Mouse (Mus musculus): Measurements from ENCODE around the gene Disp3. TPM values are rescaled to one million over a fixed set of nuclear protein-coding genes. Genes with fewer than 3 reads are reported as not detected.
A peak's percentile ranks its signal among the peaks of the same experiment; 100 is the strongest.

The Disp3 gene
- polyA plus RNA-seq, 1 experiment from 2014 or later: 15.6 TPM

GRCm38 (mm10) chr4:148314396-148314795 lies 26.6 kb upstream of the Disp3 start:
- H3K4me1 ChIP-seq: peaks cover 61% of the 10 kb centered on the region
- 0 out of 2 replicates have a peak overlapping the region, but pooled peaks have one; percentile 42 for H3K27ac ChIP-seq (replicated peaks)

GRCm38 (mm10) chr4:148313601-148314000 lies 25.8 kb upstream of the Disp3 start:
- Histone ChIP-seq H3K9me3 (replicated peaks) (no peaks in the 10 kb centered on the region), H3K4me1 (peaks cover 53% of the 10 kb centered on the region), H3K4me2 (no peak overlapping the region), H3K4me3 (replicated peaks) (no peak overlapping the region), H3K9ac (replicated peaks) (no peak overlapping the region), H3K27me3 (replicated peaks) (0 out of 2 replicates have a peak, but pooled peaks cover 3% of the 10 kb centered on the region), H3K27ac (replicated peaks) (no peak overlapping the region; the same call in 1 of the 2 replicates), H3K36me3 (no peaks in the 10 kb centered on the region)
- WGBS: 32% methylated on average over 8 of the region's 8 CpGs
- ATAC-seq (ENCODE audit: low FRiP score): no peak

More at GRCm38 (mm10) chr4:148314396-148314795, 26.6 kb upstream of the Disp3 start:
- Histone ChIP-seq H3K36me3 (no peaks in the 10 kb centered on the region), H3K9me3 (replicated peaks) (no peaks in the 10 kb centered on the region), H3K9ac (replicated peaks) (no peak overlapping the region), H3K4me2 (no peak overlapping the region), H3K4me3 (replicated peaks) (no peak overlapping the region), H3K27me3 (replicated peaks) (0 out of 2 replicates have a peak, but pooled peaks cover 3% of the 10 kb centered on the region)
- no peak for ATAC-seq (ENCODE audit: low FRiP score)
- 36% methylated on average over 10 of the region's 10 CpGs for WGBS

- no peak overlapping the region for H3K9ac ChIP-seq (replicated peaks)
- peak; percentile 29; the same call in 1 of the 2 replicates for ATAC-seq (ENCODE audit: low FRiP score)
- H3K4me3 ChIP-seq (replicated peaks): no peak overlapping the region
- whole genome bisulfite sequencing: 32% methylated on average over 16 of the region's 16 CpGs
- H3K4me1 ChIP-seq: peaks cover 45% of the 10 kb centered on the region
- H3K27me3 ChIP-seq (replicated peaks): 0 out of 2 replicates have a peak, but pooled peaks cover 3% of the 10 kb centered on the region
- H3K27ac ChIP-seq (replicated peaks): no peak overlapping the region
- H3K4me2 ChIP-seq: no peak overlapping the region
- no peaks in the 10 kb centered on the region for H3K9me3 ChIP-seq (replicated peaks)
- no peaks in the 10 kb centered on the region for H3K36me3 ChIP-seq
These were observed 24.7 kb upstream of the Disp3 start for GRCm38 (mm10) chr4:148312296-148313116.

- no peak overlapping the region for H3K27ac ChIP-seq (replicated peaks)
- H3K4me3 ChIP-seq (replicated peaks): no peak overlapping the region
- no peak overlapping the region for H3K9ac ChIP-seq (replicated peaks)
- no peak overlapping the region for H3K4me2 ChIP-seq
- H3K27me3 ChIP-seq (replicated peaks): 0 out of 2 replicates have a peak, but pooled peaks cover 3% of the 10 kb centered on the region
- no peaks in the 10 kb centered on the region for H3K36me3 ChIP-seq
- WGBS: 84% methylated on average over 7 of the region's 7 CpGs
- no peak for ATAC-seq (ENCODE audit: low FRiP score)
- H3K9me3 ChIP-seq (replicated peaks): no peaks in the 10 kb centered on the region
- peaks cover 58% of the 10 kb centered on the region for H3K4me1 ChIP-seq
These were observed 23.1 kb upstream of the Disp3 start for GRCm38 (mm10) chr4:148310845-148311244.

- Histone ChIP-seq H3K4me3 (replicated peaks) (no peak overlapping the region), H3K36me3 (no peaks in the 10 kb centered on the region), H3K27ac (replicated peaks) (no peak overlapping the region), H3K4me1 (peaks cover 56% of the 10 kb centered on the region), H3K9me3 (replicated peaks) (no peaks in the 10 kb centered on the region), H3K27me3 (replicated peaks) (0 out of 2 replicates have a peak, but pooled peaks cover 3% of the 10 kb centered on the region), H3K9ac (replicated peaks) (no peak overlapping the region), H3K4me2 (no peak overlapping the region)
- WGBS: 47% methylated on average over 4 of the region's 4 CpGs
- no peak for ATAC-seq (ENCODE audit: low FRiP score)
These were observed 22.4 kb upstream of the Disp3 start for GRCm38 (mm10) chr4:148310126-148310525.

- Histone ChIP-seq H3K9ac (replicated peaks) (no peak overlapping the region), H3K9me3 (replicated peaks) (no peaks in the 10 kb centered on the region), H3K36me3 (no peaks in the 10 kb centered on the region), H3K27me3 (replicated peaks) (0 out of 2 replicates have a peak, but pooled peaks cover 3% of the 10 kb centered on the region), H3K27ac (replicated peaks) (peak overlapping the region; percentile 20), H3K4me3 (replicated peaks) (no peak overlapping the region), H3K4me1 (peaks cover 38% of the 10 kb centered on the region), H3K4me2 (peak overlapping the region; percentile 15; the same call in 1 of the 2 replicates)
- peak; percentile 54; the same call in 1 of the 2 replicates for ATAC-seq (ENCODE audit: low FRiP score)
- WGBS: 7% methylated on average over 16 of the region's 16 CpGs
These were observed 18.8 kb upstream of the Disp3 start for GRCm38 (mm10) chr4:148306406-148307083.

- Histone ChIP-seq H3K27ac (replicated peaks) (no peak overlapping the region), H3K4me3 (replicated peaks) (no peak overlapping the region), H3K4me2 (no peak overlapping the region), H3K4me1 (no peaks in the 10 kb centered on the region), H3K9ac (replicated peaks) (no peak overlapping the region), H3K36me3 (no peaks in the 10 kb centered on the region), H3K9me3 (replicated peaks) (no peaks in the 10 kb centered on the region), H3K27me3 (replicated peaks) (no peaks in the 10 kb centered on the region)
- 69% methylated on average over 5 of the region's 5 CpGs for WGBS
- ATAC-seq (ENCODE audit: low FRiP score): no peak
These were observed 11.0 kb upstream of the Disp3 start for GRCm38 (mm10) chr4:148298720-148299119.

- Histone ChIP-seq H3K4me2 (no peak overlapping the region), H3K27ac (replicated peaks) (no peak overlapping the region), H3K9ac (replicated peaks) (no peak overlapping the region), H3K36me3 (no peaks in the 10 kb centered on the region), H3K4me3 (replicated peaks) (no peak overlapping the region), H3K27me3 (replicated peaks) (no peaks in the 10 kb centered on the region), H3K4me1 (peaks cover 4% of the 10 kb centered on the region; the same call in 1 of the 2 replicates), H3K9me3 (replicated peaks) (no peaks in the 10 kb centered on the region)
- 71% methylated on average over 6 of the region's 6 CpGs for WGBS
- no peak for ATAC-seq (ENCODE audit: low FRiP score)
These were observed 9.9 kb upstream of the Disp3 start for GRCm38 (mm10) chr4:148297640-148298039.

GRCm38 (mm10) chr4:148293319-148293718 lies 5.6 kb upstream of the Disp3 start:
- H3K4me3 ChIP-seq (replicated peaks): no peak overlapping the region
- no peaks in the 10 kb centered on the region for H3K27me3 ChIP-seq (replicated peaks)
- WGBS: 22% methylated on average over 5 of the region's 5 CpGs
- ATAC-seq (ENCODE audit: low FRiP score): no peak
- no peak overlapping the region for H3K4me2 ChIP-seq
- no peaks in the 10 kb centered on the region for H3K9me3 ChIP-seq (replicated peaks)
- no peaks in the 10 kb centered on the region for H3K36me3 ChIP-seq
- no peak overlapping the region for H3K9ac ChIP-seq (replicated peaks)
- H3K4me1 ChIP-seq: peaks cover 34% of the 10 kb centered on the region
- H3K27ac ChIP-seq (replicated peaks): no peak overlapping the region

- WGBS: 14% methylated on average over 10 of the region's 10 CpGs
These were observed 4.1 kb upstream of the Disp3 start for GRCm38 (mm10) chr4:148291849-148292248.

GRCm38 (mm10) chr4:148291080-148291479 lies 3.3 kb upstream of the Disp3 start:
- Histone ChIP-seq H3K4me3 (replicated peaks) (no peak overlapping the region), H3K36me3 (no peaks in the 10 kb centered on the region), H3K27ac (replicated peaks) (no peak overlapping the region), H3K27me3 (replicated peaks) (no peaks in the 10 kb centered on the region), H3K4me2 (no peak overlapping the region), H3K9ac (replicated peaks) (no peak overlapping the region), H3K9me3 (replicated peaks) (no peaks in the 10 kb centered on the region), H3K4me1 (peaks cover 45% of the 10 kb centered on the region)
- 60% methylated on average over 2 of the region's 2 CpGs for WGBS
- ATAC-seq (ENCODE audit: low FRiP score): no peak

More at GRCm38 (mm10) chr4:148291849-148292248, 4.1 kb upstream of the Disp3 start:
- Histone ChIP-seq H3K4me3 (replicated peaks) (no peak overlapping the region), H3K4me2 (no peak overlapping the region), H3K27ac (replicated peaks) (no peak overlapping the region), H3K4me1 (peaks cover 37% of the 10 kb centered on the region), H3K9me3 (replicated peaks) (no peaks in the 10 kb centered on the region), H3K36me3 (no peaks in the 10 kb centered on the region), H3K9ac (replicated peaks) (no peak overlapping the region), H3K27me3 (replicated peaks) (no peaks in the 10 kb centered on the region)
- ATAC-seq (ENCODE audit: low FRiP score): no peak
